Mouse (Mus musculus) hindbrain, embryonic 13.5 days (tissue): ENCODE data around the gene Mocs1. TPM values are rescaled to one million over a fixed set of nuclear protein-coding genes. Genes with fewer than 3 reads are reported as not detected.

Experiments used
- ATAC-seq: fragments of 200-750 bp; cut with Nextera tagmentation; 2 replicates; pipeline ENCODE4 v1.8.0; 2017; ENCODE audit warnings: moderate TSS enrichment; ENCODE audit not compliant: low FRiP score
- H3K27ac ChIP-seq: fragments of 300-500 bp; sonication (generic); 2 replicates; pipeline ENCODE4 v1.5.1; 2015; ENCODE audit warnings: inconsistent platforms, mild to moderate bottlenecking, moderate library complexity
- H3K27me3 ChIP-seq: fragments of 300-500 bp; sonication (generic); 2 replicates; pipeline ENCODE4 v1.6.1; 2015; ENCODE audit warnings: mild to moderate bottlenecking, inconsistent platforms
- H3K36me3 ChIP-seq: fragments of 300-500 bp; sonication (generic); 2 replicates; pipeline ENCODE4 v1.6.1; 2015; ENCODE audit warnings: mild to moderate bottlenecking, inconsistent platforms
- H3K4me1 ChIP-seq: fragments of 300-500 bp; sonication (generic); replicated peaks from 2 replicates; pipeline ENCODE4 v1.6.1; 2015; ENCODE audit warnings: inconsistent platforms
- H3K4me2 ChIP-seq: fragments of 300-500 bp; sonication (generic); 2 replicates; pipeline ENCODE4 v1.6.1; 2015; ENCODE audit warnings: inconsistent platforms, mild to moderate bottlenecking, moderate library complexity
- H3K4me3 ChIP-seq: fragments of 300-500 bp; sonication (generic); 2 replicates; pipeline ENCODE4 v1.5.1; 2015; ENCODE audit warnings: mild to moderate bottlenecking, inconsistent platforms
- H3K9ac ChIP-seq: fragments of 300-500 bp; sonication (generic); 2 replicates; pipeline ENCODE4 v1.6.1; 2015; ENCODE audit warnings: mild to moderate bottlenecking, inconsistent platforms
- H3K9me3 ChIP-seq: fragments of 300-500 bp; sonication (generic); 2 replicates; pipeline ENCODE4 v1.6.1; 2016; ENCODE audit warnings: inconsistent platforms
- WGBS: fragments of 180-500 bp; shearing (Covaris S2); methylation state at CpG from one replicate; pipeline ENCODE4 v1.1.7; 2015; 5-methylcytosine and 5-hydroxymethylcytosine counted together
- polyA plus RNA-seq: library from polyadenylated mRNA; unstranded; fragments of >200 nt; fragmentation: Nextera tagmentation; extraction: Ambion mirVana; gene quantifications from 2 replicates; pipeline ENCODE4 v1.2.1, GENCODE M21; 2015

Gene Mocs1
- polyA plus RNA-seq, result 3.5 and 4.2 TPM in 2 replicates

GRCm38 (mm10) chr17:49428239-49428688 lies at the start of gene Mocs1:
TSS of gene Mocs1 (plus strand) at chr17:49428362.
- peak within 1 kb of the TSS; percentile 82 for H3K4me2 ChIP-seq
- peak within 1 kb of the TSS; percentile 90 for H3K9ac ChIP-seq
- peak; percentile 99 for ATAC-seq
- peak within 1 kb of the TSS; percentile 73 for H3K4me3 ChIP-seq
- 0 out of 2 replicates have a peak within 1 kb of the TSS, but pooled peaks have one; percentile 35 for H3K27ac ChIP-seq
- WGBS, result under 1% methylated on average over 28 of the region's 28 CpGs
- no peaks in the 10 kb centered on the region for H3K9me3 ChIP-seq
- H3K27me3 ChIP-seq, result no peaks in the 10 kb centered on the region
- peaks cover 34% of the 10 kb centered on the region for H3K4me1 ChIP-seq
- peaks cover 5% of the 10 kb centered on the region; the same call in 1 of the 2 replicates for H3K36me3 ChIP-seq

DNA sequence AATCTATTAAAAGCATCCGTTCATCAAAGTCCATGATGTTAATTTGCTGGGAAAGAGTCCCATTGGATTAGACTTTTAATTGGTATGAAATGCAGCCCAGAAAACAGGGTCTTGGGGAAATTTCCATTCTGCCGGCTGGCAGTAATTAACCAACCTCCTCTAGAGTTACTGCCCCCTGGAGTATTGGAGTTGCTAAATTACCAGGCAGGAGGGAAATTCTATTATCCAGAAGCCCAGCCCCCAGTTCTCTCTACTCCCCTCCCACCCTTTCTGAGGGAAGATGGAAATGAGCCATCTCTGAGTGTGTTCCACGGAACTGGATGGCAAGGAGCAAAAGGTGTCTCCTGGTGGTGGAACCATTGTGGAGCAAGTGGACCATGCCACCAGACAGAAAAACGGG lies 48.5 kb upstream of the Mocs1 start:
- Histone ChIP-seq H3K27ac (no peak overlapping the region), H3K9me3 (no peaks in the 10 kb centered on the region), H3K9ac (no peak overlapping the region), H3K4me2 (no peak overlapping the region), H3K4me3 (no peak overlapping the region), H3K36me3 (no peaks in the 10 kb centered on the region), H3K4me1 (peaks cover 5% of the 10 kb centered on the region), H3K27me3 (0 out of 2 replicates have a peak, but pooled peaks cover 4% of the 10 kb centered on the region)
- 67% methylated on average over 4 of the region's 4 CpGs for WGBS
- 0 out of 2 replicates have a peak, but pooled peaks have one; percentile 18 for ATAC-seq

DNA sequence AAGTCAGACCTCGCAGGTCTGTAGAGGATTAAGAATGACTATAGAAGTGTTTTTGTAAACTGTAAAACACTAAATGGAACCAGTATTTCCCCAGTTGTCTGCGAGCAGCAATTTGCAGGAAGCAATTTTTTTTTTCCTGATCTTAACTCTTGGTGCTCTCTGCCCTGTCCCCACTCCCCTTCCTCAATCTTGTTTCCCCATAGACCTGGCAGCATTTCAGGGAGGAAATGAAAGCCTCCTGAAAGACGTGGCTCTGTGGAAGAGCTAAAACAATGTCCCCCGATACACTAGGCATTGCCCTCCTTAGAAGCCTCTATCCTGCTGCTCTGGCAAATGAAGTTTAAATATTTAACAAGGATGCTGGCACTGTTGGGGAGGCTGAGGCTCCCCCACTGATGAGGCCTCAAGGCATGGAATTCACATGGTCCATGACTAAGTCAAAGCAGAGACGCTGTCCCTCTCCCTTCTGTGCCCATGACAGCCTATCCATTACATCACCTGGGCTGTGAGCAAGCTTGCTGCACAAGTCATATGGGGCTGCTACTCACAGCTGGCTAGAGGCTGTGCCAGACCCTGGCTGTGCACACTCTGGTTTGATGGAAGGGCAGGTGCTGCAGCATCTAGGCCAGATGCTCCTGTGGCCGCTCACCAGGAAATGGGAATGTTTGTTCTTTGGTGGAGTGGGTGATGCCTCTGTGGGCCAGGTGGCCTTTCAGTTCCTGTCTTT lies 43.8 kb upstream of the Mocs1 start:
- Histone ChIP-seq H3K9me3 (no peaks in the 10 kb centered on the region), H3K27ac (no peak overlapping the region), H3K4me1 (peaks cover 7% of the 10 kb centered on the region), H3K27me3 (no peaks in the 10 kb centered on the region), H3K4me3 (no peak overlapping the region), H3K9ac (no peak overlapping the region), H3K36me3 (no peaks in the 10 kb centered on the region), H3K4me2 (no peak overlapping the region)
- 57% methylated on average over 6 of the region's 6 CpGs for WGBS
- ATAC-seq, result peak; percentile 83

DNA sequence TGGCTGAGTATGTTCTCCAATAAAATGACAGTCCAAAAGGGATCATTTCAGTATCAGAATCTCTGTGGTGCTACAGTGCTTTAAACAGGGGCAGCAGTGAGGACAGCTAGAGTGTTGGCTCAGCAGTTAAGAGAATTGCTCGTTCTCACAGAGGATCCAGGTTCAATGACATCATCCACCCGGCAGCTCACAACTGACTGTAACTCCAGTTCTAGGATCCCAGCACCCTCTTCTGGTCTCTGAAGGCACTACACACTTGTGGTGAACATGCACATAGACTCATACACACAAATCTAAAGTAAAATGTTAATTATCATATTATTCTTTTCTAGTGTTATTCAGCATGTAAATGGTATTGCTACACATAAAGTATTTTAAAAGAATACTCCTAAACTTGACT lies 40.4 kb upstream of the Mocs1 start:
- Histone ChIP-seq H3K4me1 (peaks cover 7% of the 10 kb centered on the region), H3K27ac (no peak overlapping the region), H3K36me3 (no peaks in the 10 kb centered on the region), H3K4me3 (no peak overlapping the region), H3K27me3 (no peaks in the 10 kb centered on the region), H3K9me3 (no peaks in the 10 kb centered on the region), H3K9ac (no peak overlapping the region), H3K4me2 (no peak overlapping the region)
- ATAC-seq, result no peak
- WGBS, result 91% methylated on average over 2 of the region's 2 CpGs

- H3K4me2 ChIP-seq, result no peak overlapping the region
- no peaks in the 10 kb centered on the region for H3K4me1 ChIP-seq
- ATAC-seq, result no peak
- H3K4me3 ChIP-seq, result no peak overlapping the region
- H3K9ac ChIP-seq, result no peak overlapping the region
- WGBS, result 8% methylated on average over 1 of the region's 1 CpGs
- no peaks in the 10 kb centered on the region for H3K9me3 ChIP-seq
- H3K27ac ChIP-seq, result no peak overlapping the region
- no peaks in the 10 kb centered on the region for H3K27me3 ChIP-seq
- no peaks in the 10 kb centered on the region for H3K36me3 ChIP-seq
Observed at GRCm38 (mm10) chr17:49392751-49393150, 35.4 kb upstream of the Mocs1 start.

- H3K9me3 ChIP-seq, result no peaks in the 10 kb centered on the region
Observed at GRCm38 (mm10) chr17:49394836-49395235, 33.3 kb upstream of the Mocs1 start.

GRCm38 (mm10) chr17:49399605-49400004 lies 28.6 kb upstream of the Mocs1 start:
- H3K27ac ChIP-seq, result no peak overlapping the region
- no peak overlapping the region for H3K4me2 ChIP-seq
- no peak for ATAC-seq
- no peaks in the 10 kb centered on the region for H3K4me1 ChIP-seq
- H3K4me3 ChIP-seq, result no peak overlapping the region
- no peak overlapping the region for H3K9ac ChIP-seq
- peaks cover 4% of the 10 kb centered on the region; the same call in 1 of the 2 replicates for H3K27me3 ChIP-seq
- no peaks in the 10 kb centered on the region for H3K9me3 ChIP-seq
- WGBS, result 75% methylated on average over 4 of the region's 4 CpGs
- no peaks in the 10 kb centered on the region for H3K36me3 ChIP-seq

More at GRCm38 (mm10) chr17:49394836-49395235, 33.3 kb upstream of the Mocs1 start:
- WGBS, result 83% methylated on average over 1 of the region's 1 CpGs
- Histone ChIP-seq H3K4me3 (no peak overlapping the region), H3K36me3 (no peaks in the 10 kb centered on the region), H3K4me1 (no peaks in the 10 kb centered on the region), H3K27ac (no peak overlapping the region), H3K27me3 (peaks cover 4% of the 10 kb centered on the region; the same call in 1 of the 2 replicates), H3K4me2 (no peak overlapping the region), H3K9ac (no peak overlapping the region)
- no peak for ATAC-seq

GRCm38 (mm10) chr17:49400130-49400529 lies 28.0 kb upstream of the Mocs1 start:
- Histone ChIP-seq H3K27ac (no peak overlapping the region), H3K9ac (no peak overlapping the region), H3K27me3 (peaks cover 4% of the 10 kb centered on the region; the same call in 1 of the 2 replicates), H3K4me2 (no peak overlapping the region), H3K9me3 (no peaks in the 10 kb centered on the region), H3K36me3 (no peaks in the 10 kb centered on the region), H3K4me1 (no peaks in the 10 kb centered on the region), H3K4me3 (no peak overlapping the region)
- 2% methylated on average over 2 of the region's 2 CpGs for WGBS
- 0 out of 2 replicates have a peak, but pooled peaks have one; percentile 63 for ATAC-seq

- ATAC-seq, result no peak
- no peaks in the 10 kb centered on the region for H3K9me3 ChIP-seq
- no peaks in the 10 kb centered on the region for H3K36me3 ChIP-seq
- no peaks in the 10 kb centered on the region for H3K4me1 ChIP-seq
- no peak overlapping the region for H3K9ac ChIP-seq
- peaks cover 4% of the 10 kb centered on the region; the same call in 1 of the 2 replicates for H3K27me3 ChIP-seq
- H3K27ac ChIP-seq, result no peak overlapping the region
- H3K4me3 ChIP-seq, result no peak overlapping the region
- WGBS, result 80% methylated on average over 6 of the region's 6 CpGs
- no peak overlapping the region for H3K4me2 ChIP-seq
Observed at GRCm38 (mm10) chr17:49403151-49403550, 25.0 kb upstream of the Mocs1 start.

- no peak overlapping the region for H3K27ac ChIP-seq
- H3K36me3 ChIP-seq, result no peaks in the 10 kb centered on the region
- WGBS, result 83% methylated on average over 5 of the region's 5 CpGs
- H3K27me3 ChIP-seq, result no peaks in the 10 kb centered on the region
- ATAC-seq, result no peak
- H3K4me2 ChIP-seq, result no peak overlapping the region
- no peak overlapping the region for H3K4me3 ChIP-seq
- no peaks in the 10 kb centered on the region for H3K9me3 ChIP-seq
- H3K4me1 ChIP-seq, result no peaks in the 10 kb centered on the region
- H3K9ac ChIP-seq, result no peak overlapping the region
Observed at GRCm38 (mm10) chr17:49405927-49406326, 22.2 kb upstream of the Mocs1 start.

DNA sequence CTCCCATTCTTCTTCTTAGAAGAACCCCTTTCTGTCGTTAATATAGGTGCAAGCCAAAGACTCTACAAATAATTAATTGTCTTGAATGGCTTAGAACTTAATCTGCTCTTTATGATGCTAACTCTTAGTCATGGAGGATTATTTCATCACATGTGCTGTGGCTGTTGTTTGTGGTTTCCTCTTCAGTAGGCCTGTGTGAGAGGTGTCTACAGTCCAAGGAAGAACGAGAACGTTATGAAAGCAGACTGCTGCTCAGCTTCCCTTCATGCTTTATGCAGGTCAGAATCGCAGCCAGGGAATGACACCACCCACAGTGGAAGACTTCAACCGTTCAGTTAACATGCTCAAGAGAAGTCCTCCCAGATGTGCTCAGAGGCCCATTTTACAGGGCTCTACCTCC lies 15.2 kb upstream of the Mocs1 start:
- H3K9me3 ChIP-seq, result no peaks in the 10 kb centered on the region
- H3K36me3 ChIP-seq, result no peaks in the 10 kb centered on the region
- H3K4me3 ChIP-seq, result no peak overlapping the region
- H3K4me2 ChIP-seq, result no peak overlapping the region
- WGBS, result 84% methylated on average over 5 of the region's 5 CpGs
- no peak for ATAC-seq
- H3K27ac ChIP-seq, result no peak overlapping the region
- no peaks in the 10 kb centered on the region for H3K27me3 ChIP-seq
- no peak overlapping the region for H3K9ac ChIP-seq
- no peaks in the 10 kb centered on the region for H3K4me1 ChIP-seq

- no peak overlapping the region for H3K4me3 ChIP-seq
- H3K9ac ChIP-seq, result no peak overlapping the region
- H3K36me3 ChIP-seq, result no peaks in the 10 kb centered on the region
- H3K9me3 ChIP-seq, result no peaks in the 10 kb centered on the region
- no peaks in the 10 kb centered on the region for H3K27me3 ChIP-seq
- no peak for ATAC-seq
- 63% methylated on average over 3 of the region's 3 CpGs for WGBS
- no peak overlapping the region for H3K4me2 ChIP-seq
- no peaks in the 10 kb centered on the region for H3K4me1 ChIP-seq
- H3K27ac ChIP-seq, result no peak overlapping the region
Observed at GRCm38 (mm10) chr17:49413554-49413953, 14.6 kb upstream of the Mocs1 start.

DNA sequence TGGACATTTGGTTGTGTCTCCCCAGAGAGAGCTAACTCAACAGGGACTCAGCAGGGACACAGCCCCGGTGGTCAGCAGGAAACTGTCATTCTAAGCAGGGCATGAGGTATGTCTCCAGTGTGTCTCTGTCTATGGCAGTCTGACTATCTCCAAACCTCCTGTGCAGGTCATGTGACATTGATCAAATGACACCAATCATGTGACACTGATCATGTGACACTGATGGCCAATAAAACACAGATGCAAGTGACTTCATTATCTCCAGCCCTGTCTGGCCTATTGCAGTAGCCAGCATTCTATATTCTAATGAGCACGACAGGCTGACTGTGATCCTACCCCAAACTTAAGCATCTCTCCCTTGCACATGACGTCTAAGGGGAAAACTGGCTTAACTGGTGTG lies 11.9 kb upstream of the Mocs1 start:
- H3K27me3 ChIP-seq, result no peaks in the 10 kb centered on the region
- H3K36me3 ChIP-seq, result no peaks in the 10 kb centered on the region
- ATAC-seq, result no peak
- H3K4me2 ChIP-seq, result no peak overlapping the region
- 72% methylated on average over 3 of the region's 3 CpGs for WGBS
- no peaks in the 10 kb centered on the region for H3K4me1 ChIP-seq
- no peak overlapping the region for H3K9ac ChIP-seq
- H3K27ac ChIP-seq, result no peak overlapping the region
- no peaks in the 10 kb centered on the region for H3K9me3 ChIP-seq
- no peak overlapping the region for H3K4me3 ChIP-seq
